Mouse (Mus musculus) 416B (cell line): ENCODE data around the gene Creb3l2.
"Not testable (repeated sequence)": the region's sequence is repeated elsewhere in the genome, so short reads cannot be mapped to it uniquely, and the experiment has no call there.

ENCODE experiments used
- DNase-seq: peaks from one replicate; pipeline ENCODE4 v3.0.0; 2011; ENCODE audit warnings: low read depth

Creb3l2 gene

GRCm38 (mm10) chr6:37442041-37442667 is at the start of gene Creb3l2:
TSS of gene Creb3l2 (minus strand) at chr6:37442146.
- no peak for DNase-seq

GRCm38 (mm10) chr6:37486502-37486901 is 44.6 kb upstream of the Creb3l2 start:
- no peak for DNase-seq

- DNase-seq, result no peak
These were observed 42.7 kb upstream of the Creb3l2 start for GRCm38 (mm10) chr6:37484588-37485070.

- no peak for DNase-seq
These were observed 41.3 kb upstream of the Creb3l2 start for GRCm38 (mm10) chr6:37483262-37483661.

- peak; percentile 76 for DNase-seq
These were observed 39.2 kb upstream of the Creb3l2 start for GRCm38 (mm10) chr6:37481147-37481546.

- no peak for DNase-seq
These were observed 38.1 kb upstream of the Creb3l2 start for GRCm38 (mm10) chr6:37480008-37480407.

- DNase-seq, result no peak
These were observed 36.5 kb upstream of the Creb3l2 start for GRCm38 (mm10) chr6:37478481-37478880.

GRCm38 (mm10) chr6:37473674-37474342 is 31.9 kb upstream of the Creb3l2 start:
- peak; percentile 25 for DNase-seq

GRCm38 (mm10) chr6:37470216-37470615 is 28.3 kb upstream of the Creb3l2 start:
- DNase-seq, result no peak

- no peak for DNase-seq
These were observed 23.9 kb upstream of the Creb3l2 start for GRCm38 (mm10) chr6:37465847-37466246.

GRCm38 (mm10) chr6:37465356-37465755 is 23.4 kb upstream of the Creb3l2 start:
- no peak for DNase-seq

- no peak for DNase-seq
These were observed 22.6 kb upstream of the Creb3l2 start for GRCm38 (mm10) chr6:37464585-37464984.

- DNase-seq, result peak; percentile 5
These were observed 21.9 kb upstream of the Creb3l2 start for GRCm38 (mm10) chr6:37463517-37464482.

- no peak for DNase-seq
These were observed 18.7 kb upstream of the Creb3l2 start for GRCm38 (mm10) chr6:37460681-37461080.

- DNase-seq, result not testable (repeated sequence)
These were observed 17.7 kb upstream of the Creb3l2 start for GRCm38 (mm10) chr6:37459656-37460055.

- DNase-seq, result peak; percentile 20
These were observed 16.2 kb upstream of the Creb3l2 start for GRCm38 (mm10) chr6:37457990-37458655.

- no peak for DNase-seq
These were observed 13.6 kb upstream of the Creb3l2 start for GRCm38 (mm10) chr6:37455540-37455939.

GRCm38 (mm10) chr6:37453047-37453446 is 11.1 kb upstream of the Creb3l2 start:
- no peak for DNase-seq

- DNase-seq, result no peak
These were observed 9.7 kb upstream of the Creb3l2 start for GRCm38 (mm10) chr6:37451664-37452063.

- peak; percentile 47 for DNase-seq
These were observed 5.9 kb upstream of the Creb3l2 start for GRCm38 (mm10) chr6:37447704-37448466.

- DNase-seq, result no peak
These were observed 835 bp upstream of the Creb3l2 start for GRCm38 (mm10) chr6:37442781-37443180.
